Mouse (Mus musculus) c-Kit-negative CD71-positive TER-119-positive erythroid progenitor cells, embryonic 14.5 days (primary cell): ENCODE results near the gene Adam1a.

Source experiments
- DNase-seq: peaks from one replicate; pipeline ENCODE4 v3.0.0-alpha.2; 2013; ENCODE audit warnings: low read depth, low spot score

Adam1a gene

DNA sequence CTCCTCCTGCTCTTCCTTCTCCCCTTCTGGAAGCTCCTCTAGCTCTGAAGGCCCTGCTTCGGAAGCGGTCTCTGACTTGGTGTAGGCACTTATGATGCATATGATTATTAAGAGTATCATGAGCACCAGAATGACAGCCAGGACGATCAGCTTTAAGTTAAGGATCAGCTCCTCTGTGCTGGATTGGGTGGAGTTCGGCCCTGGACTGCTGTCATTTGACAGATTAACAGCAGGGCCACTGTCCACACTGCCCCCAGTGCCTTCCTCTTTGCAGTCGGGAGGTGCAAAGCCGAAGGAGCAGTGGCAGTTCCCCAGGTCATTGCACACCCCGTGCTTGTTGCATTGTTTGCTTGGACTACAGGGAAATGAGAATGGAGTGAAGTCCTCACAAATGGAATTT lies 44.6 kb downstream of the Adam1a start:
- no peak for DNase-seq

DNA sequence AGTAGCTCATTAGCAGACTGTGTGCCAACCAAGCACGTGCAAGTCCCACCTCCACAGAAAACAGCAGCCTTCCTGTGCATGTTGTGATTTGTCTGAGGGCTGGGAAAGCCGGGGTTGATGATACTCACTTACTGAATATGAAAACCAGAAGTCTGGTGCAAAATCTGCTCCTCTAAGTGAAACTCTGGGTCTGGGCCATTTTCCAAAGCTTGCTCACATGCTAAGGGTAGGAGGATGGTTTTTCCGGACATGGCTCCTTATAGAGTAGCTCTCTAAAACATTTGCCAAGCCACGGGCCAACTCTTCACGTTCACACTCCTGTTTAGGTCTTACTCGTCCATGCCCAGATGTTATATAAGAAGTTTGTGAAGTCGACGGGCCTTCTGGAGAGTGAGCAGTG lies 52.0 kb downstream of the Adam1a start:
- no peak for DNase-seq

DNA sequence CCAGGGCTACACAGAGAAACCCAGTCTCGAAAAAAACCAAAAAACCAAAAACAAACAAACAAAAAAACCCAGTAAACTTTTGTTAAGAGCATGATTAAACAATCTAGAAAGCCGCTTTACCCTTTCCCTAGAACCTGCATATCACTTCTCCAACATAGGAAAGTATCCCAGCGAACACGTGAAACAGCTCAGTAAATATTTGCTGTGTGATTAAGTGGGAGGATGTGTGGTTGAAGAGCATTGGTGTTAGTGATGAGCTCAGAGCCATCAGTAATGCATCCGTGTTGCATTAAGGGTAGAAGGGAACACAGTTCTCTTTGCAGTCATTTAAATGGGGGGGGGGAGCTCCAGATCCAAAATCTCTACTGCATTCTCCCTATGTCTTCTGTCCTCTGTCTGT lies 60.5 kb downstream of the Adam1a start:
- no peak for DNase-seq

GRCm38 (mm10) chr5:121477680-121478079 lies 67.6 kb downstream of the Adam1a start:
- DNase-seq, result peak; percentile 68

- no peak for DNase-seq
Observed at GRCm38 (mm10) chr5:121476040-121476439, 69.2 kb downstream of the Adam1a start.

DNA sequence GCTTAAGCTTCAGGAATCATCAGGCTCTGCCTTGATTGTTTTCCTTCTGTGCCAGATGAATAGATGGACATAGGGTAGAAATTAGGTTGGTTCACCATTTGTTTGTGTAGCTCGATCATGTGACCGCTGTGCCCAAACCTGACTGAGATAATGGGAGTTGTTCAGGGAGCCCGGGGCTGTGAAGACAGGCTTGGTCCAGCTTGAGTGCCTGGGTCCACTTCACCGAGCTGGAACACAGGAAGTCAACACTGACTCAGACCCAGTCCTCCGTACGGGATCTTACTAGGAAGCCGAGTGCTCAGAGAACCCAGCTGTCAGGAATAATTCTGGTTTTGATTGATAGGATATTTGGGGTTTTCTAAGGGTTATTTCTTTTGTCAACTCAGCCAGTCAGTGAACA lies 70.7 kb downstream of the Adam1a start:
- no peak for DNase-seq

GRCm38 (mm10) chr5:121472411-121472810 lies 72.9 kb downstream of the Adam1a start:
- no peak for DNase-seq

- DNase-seq, result no peak
Observed at GRCm38 (mm10) chr5:121469566-121469965, 75.7 kb downstream of the Adam1a start.
